Mouse (Mus musculus) heart, adult 10 weeks (tissue): ENCODE measurements around the gene Gdf7. TPM values are rescaled to one million over a fixed set of nuclear protein-coding genes. Genes with fewer than 3 reads are reported as not detected.

ENCODE experiments used
- polyA plus RNA-seq: library from polyadenylated mRNA; stranded (reverse); fragments of 350-450 nt; fragmentation: Illumina TruSeq; extraction: RNeasy Lipid Tissue Mini Kit (QIAGEN cat#74804); gene quantifications from one replicate; pipeline ENCODE4 v1.2.3, GENCODE M21; 2014; ENCODE audit warnings: low read depth, low replicate concordance

Gdf7 gene
- polyA plus RNA-seq, result 0.65 TPM

GRCm38 (mm10) chr12:8301841-8302431 lies at the start of gene Gdf7:
Gene Gdf7 (minus strand): TSS chr12:8301954.

GRCm38 (mm10) chr12:8313270-8313771 lies 11.6 kb upstream of the Gdf7 start, which contains the start of gene Hs1bp3:
Gene Hs1bp3 (plus strand): TSS chr12:8313432.

Other genes starting within 250 kb of the Gdf7 start
- gene Ldah, start 93.8 kb downstream of the Gdf7 start, polyA plus RNA-seq, result 27.9 TPM
- gene Hs1bp3, start 11.5 kb upstream of the Gdf7 start, polyA plus RNA-seq, result 13.6 TPM
- gene Rhob, start 198.1 kb upstream of the Gdf7 start, polyA plus RNA-seq, result 124 TPM